Mouse (Mus musculus) neutrophil, adult 5-6 weeks (primary cell): ENCODE results near the gene Qprt. TPM values are rescaled to one million over a fixed set of nuclear protein-coding genes. Genes with fewer than 3 reads are reported as not detected.

Experiments
- ATAC-seq: fragments of 151-379, 151-347 bp; 2 replicates; pipeline ENCODE4 v1.8.0; 2017; ENCODE audit warnings: mild to moderate bottlenecking, moderate TSS enrichment; ENCODE audit not compliant: insufficient number of reproducible peaks, poor library complexity, low FRiP score, severe bottlenecking; ENCODE audit errors: extremely low read depth
- total RNA-seq: library from RNA; stranded (forward); fragments of 200-1000 nt; gene quantifications from 2 replicates; pipeline ENCODE4 v1.2.3, GENCODE M21; 2017

Gene Qprt
- total RNA-seq = 1.4 and 3.8 TPM in 2 replicates

- ATAC-seq = no peak
These were observed at the start of gene Qprt for GRCm38 (mm10) chr7:127121911-127122270. TSS of gene Qprt (minus strand) at chr7:127122226.

- ATAC-seq = no peak
These were observed 44.5 kb upstream of the Qprt start for GRCm38 (mm10) chr7:127166501-127166900.

- ATAC-seq = no peak
These were observed 43.8 kb upstream of the Qprt start for GRCm38 (mm10) chr7:127165607-127166493.

- no peak for ATAC-seq
These were observed 42.0 kb upstream of the Qprt start for GRCm38 (mm10) chr7:127164002-127164401.

- ATAC-seq = no peak
These were observed 40.5 kb upstream of the Qprt start for GRCm38 (mm10) chr7:127162546-127162945.

- no peak for ATAC-seq
These were observed 35.5 kb upstream of the Qprt start for GRCm38 (mm10) chr7:127157548-127157947.

GRCm38 (mm10) chr7:127153477-127153876, 31.5 kb upstream of the Qprt start:
- ATAC-seq = no peak

GRCm38 (mm10) chr7:127152464-127152863, 30.4 kb upstream of the Qprt start:
- ATAC-seq = no peak

- ATAC-seq = no peak
These were observed 25.9 kb upstream of the Qprt start for GRCm38 (mm10) chr7:127147901-127148300.

GRCm38 (mm10) chr7:127146267-127146603, 24.2 kb upstream of the Qprt start:
- ATAC-seq = no peak

- no peak for ATAC-seq
These were observed 23.6 kb upstream of the Qprt start for GRCm38 (mm10) chr7:127145387-127146266.

- peak; percentile 23; the same call in 1 of the 2 replicates for ATAC-seq
These were observed 22.4 kb upstream of the Qprt start for GRCm38 (mm10) chr7:127144412-127144811.

- ATAC-seq = no peak
These were observed 20.6 kb upstream of the Qprt start for GRCm38 (mm10) chr7:127142666-127143065.

- ATAC-seq = no peak
These were observed 20.2 kb upstream of the Qprt start for GRCm38 (mm10) chr7:127142214-127142613.

- no peak for ATAC-seq
These were observed 18.8 kb upstream of the Qprt start for GRCm38 (mm10) chr7:127140623-127141404.

- ATAC-seq = no peak
These were observed 17.5 kb upstream of the Qprt start for GRCm38 (mm10) chr7:127139562-127139961.

GRCm38 (mm10) chr7:127139100-127139499, 17.1 kb upstream of the Qprt start:
- ATAC-seq = no peak

- ATAC-seq = peak; percentile 20; the same call in 1 of the 2 replicates
These were observed 15.4 kb upstream of the Qprt start, which contains the start of gene Spn for GRCm38 (mm10) chr7:127137262-127138017. TSS of gene Spn (minus strand) at chr7:127137823.
